Mouse (Mus musculus) brain, embryonic 18.5 days (tissue): Measurements from ENCODE around the gene Cebpzos.
A peak's percentile ranks its signal among the peaks of the same experiment; 100 is the strongest.

ENCODE experiments used
- DNase-seq: peaks from one replicate; pipeline ENCODE4 v3.0.0-alpha.2; 2012; ENCODE audit warnings: low read depth, low spot score

Gene Cebpzos

DNA sequence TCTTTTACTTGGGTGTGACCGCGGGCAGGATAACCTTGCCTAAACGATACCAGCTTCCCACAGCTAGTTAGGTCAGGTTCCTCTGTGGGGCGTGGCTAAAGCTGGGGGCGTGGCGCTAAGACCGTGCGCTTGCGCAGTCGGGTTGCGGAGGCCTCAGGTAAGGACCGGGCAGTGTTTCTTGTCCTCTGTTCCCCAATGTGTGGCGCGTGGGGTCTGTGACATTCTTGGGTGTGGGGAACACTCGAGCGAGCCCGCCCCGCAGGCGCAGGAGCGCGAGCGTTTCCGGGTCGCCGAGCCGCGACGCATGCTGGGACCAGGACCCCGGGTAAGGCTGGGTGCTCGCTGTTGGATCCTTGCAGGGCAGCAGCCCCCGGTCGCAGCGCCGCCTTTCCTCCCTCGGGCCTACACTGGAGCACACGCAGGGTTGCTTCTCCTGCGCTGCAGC is at the start of gene Cebpzos:
TSS of gene Cebpzos (plus strand) at position 132 of the 445 bp plus-strand sequence.
- peak; percentile 79 for DNase-seq

DNA sequence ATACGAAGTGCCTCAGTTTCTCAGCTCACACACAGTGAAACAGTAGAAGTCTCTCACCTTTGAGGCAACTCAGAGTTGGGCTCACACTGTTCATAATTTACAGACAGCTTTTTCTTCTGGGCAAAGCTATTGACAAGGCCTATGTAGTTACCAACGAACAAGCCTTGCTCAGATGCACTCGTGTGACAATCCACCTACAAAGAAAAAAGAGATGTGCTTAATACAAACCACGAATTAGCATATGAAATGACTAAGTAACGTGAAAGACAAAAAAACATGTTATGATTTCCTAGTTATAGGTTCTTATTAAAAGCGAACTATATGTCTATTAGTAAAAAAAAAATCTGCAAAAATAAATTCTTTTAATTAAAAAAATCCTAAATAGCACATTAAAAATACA is 42.4 kb upstream of the Cebpzos start:
- no peak for DNase-seq

DNA sequence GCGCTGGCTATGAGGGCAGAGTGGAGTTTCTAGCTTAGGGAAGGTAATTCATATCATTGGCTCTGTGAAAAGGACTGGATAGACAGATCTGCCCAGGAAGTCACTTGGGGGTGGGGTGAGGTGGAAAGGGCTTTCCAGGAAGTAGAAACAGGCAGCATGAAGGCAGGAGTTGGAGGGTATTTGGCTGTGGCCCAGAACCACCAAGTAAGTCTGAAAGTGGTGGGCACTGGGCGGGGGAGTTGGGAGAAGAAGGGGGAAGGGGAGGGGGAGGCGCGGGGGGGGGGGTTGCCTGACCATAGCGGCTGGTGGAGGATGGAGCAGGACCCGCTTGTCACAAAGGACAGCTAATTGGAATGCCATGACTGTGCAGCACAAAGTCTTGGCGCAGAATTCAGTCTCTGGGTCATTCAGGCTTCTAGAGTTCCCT is 34.4 kb upstream of the Cebpzos start:
- DNase-seq = no peak

DNA sequence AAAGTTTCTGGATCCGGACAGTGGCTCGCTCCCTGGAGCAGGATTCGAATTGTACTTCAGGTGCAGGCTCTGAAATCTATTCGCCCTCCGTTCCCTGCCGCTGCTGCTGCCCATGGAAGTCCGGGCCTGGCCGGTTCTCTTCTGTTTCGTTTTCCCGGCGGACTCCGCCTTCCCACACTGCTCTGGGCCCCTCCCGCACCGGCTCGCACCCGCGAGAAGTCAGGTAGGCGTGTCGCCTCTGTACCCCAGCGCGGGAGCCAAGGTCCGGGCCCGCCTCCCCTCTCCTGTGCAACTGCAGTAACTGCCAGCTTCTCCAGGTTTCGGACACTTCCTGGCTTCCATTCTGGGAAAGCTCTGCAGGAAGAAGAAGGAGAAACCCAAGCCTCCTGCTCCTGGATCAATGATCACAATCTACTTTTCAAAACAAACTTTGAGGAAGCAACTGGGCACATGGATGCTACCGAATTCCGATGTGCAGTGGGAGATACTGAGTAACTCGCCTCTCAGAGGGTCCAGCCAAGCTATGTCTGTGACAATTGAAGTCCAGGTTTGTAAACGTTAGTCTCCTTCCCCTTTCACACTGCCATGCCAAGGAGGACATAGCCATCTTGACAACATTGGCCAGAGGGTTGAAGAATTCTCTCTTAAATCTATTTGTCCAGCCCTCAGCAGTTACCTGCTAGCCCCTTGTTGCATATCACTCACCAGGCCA is 33.7 kb upstream of the Cebpzos start, which contains the start of gene Eif2ak2:
TSS of gene Eif2ak2 (minus strand) at position 173 of the 712 bp plus-strand sequence.
- DNase-seq = no peak

DNA sequence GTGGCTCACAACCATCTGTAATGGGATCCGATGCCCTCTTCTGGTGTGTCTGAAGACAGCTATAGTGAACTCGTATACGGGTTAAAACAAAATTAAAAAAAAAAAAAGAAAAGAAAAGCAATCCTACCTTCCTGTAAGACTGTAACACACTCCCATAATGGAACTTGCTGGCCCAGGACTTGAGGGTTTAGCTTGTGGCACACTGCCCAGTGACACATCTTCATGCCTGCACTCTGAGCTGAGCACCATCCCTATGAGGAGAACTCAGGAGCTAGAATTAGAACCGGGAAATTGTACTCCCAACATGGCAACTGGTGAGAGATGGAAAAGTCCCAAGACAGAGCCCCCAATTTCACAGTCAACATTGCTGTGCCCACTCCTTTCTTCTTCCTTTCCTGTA is 33.0 kb upstream of the Cebpzos start:
- no peak for DNase-seq

DNA sequence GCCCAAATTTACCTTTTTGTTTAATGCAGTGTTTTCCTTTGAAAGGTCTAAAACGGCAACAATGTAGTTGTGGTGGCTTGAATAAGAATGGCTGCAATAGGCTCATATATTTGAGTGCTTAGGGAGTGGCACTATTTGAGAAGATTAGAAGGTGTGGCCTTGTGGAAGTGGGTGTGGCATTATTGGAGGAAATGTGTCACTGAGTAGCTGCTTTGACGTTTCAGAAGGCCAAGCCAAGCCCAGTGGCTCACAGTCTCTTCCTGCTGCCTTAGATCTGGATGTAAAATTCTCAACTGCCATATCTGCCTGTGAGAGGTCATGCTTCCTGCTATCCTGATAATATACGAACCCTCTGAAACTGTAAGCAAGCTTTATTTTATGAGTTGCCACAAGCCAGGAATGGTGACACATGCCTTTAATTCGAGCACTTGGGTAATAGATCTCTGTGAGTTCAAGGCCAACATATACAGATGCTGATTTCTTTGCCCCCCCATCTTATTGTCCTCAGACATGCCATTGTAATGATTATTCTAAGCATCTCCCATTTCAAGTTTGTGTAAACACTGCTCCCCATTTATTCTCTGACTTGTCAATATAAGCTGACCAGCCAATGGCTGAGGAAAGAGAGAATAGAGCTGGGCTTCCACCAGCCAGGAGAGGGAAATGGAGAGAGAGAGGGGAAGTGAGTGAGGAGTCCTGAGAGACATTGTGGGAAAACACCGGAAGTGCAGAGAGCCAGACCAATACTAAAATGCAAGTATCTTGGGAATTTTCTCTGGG is 30.8 kb upstream of the Cebpzos start:
- no peak for DNase-seq

DNA sequence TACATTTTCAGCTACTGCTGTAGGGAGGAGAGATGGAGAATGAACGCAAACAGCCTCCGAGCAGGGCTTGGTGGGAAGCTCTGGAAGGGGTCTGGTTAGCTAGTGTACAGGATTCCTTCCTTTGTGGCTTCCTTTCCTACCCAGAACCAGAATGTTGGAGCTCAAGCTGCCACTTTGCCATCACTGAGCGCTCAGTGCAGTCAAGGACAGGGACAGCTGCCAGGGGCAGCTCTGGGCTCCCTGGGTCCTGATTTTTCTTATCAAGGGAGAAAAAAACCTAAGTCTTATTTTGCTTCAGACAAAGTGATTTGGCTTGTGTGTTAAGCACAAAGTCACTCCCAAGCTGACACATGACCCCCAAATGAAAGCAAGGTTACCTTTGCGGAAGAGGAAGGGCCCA is 27.7 kb upstream of the Cebpzos start:
- no peak for DNase-seq

DNA sequence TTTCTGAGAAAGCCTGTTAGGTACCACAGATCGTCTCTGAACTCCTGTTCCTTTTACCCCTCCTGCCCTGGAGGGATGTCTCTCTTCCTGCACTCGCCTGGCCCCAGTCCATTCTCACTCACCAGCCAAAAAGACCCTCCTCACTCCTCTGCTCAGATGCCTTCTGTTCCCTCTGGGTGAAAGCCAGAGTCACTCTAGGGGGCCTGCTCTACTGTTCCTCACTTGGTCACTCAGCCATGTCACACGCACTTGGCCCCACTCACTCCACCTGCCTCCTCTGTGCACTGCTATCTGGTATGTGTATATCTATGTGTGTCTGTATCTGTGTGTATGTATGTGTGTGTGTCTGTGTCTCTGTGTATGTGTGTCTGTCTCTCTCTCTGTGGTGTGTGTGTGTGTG is 27.1 kb upstream of the Cebpzos start:
- DNase-seq = no peak

DNA sequence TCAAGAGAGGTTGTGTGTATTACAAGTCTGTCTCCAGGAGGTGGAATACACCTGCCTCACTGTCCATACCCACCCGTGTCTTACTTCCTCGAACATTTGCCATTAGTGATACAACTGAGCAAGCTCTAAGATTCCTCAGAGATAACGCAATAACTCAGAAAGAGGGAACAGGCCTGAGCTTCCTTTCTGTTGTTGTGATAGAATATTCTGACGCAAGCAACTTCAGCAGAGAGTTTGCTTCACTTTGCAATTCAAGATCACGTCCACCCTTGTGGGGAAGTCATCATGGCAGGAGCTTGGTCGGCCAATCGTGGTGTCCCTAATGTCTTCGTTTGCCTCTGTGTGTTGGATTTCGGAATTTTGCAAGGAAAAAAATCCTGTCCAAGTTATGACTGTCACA is 25.3 kb upstream of the Cebpzos start:
- DNase-seq = no peak

DNA sequence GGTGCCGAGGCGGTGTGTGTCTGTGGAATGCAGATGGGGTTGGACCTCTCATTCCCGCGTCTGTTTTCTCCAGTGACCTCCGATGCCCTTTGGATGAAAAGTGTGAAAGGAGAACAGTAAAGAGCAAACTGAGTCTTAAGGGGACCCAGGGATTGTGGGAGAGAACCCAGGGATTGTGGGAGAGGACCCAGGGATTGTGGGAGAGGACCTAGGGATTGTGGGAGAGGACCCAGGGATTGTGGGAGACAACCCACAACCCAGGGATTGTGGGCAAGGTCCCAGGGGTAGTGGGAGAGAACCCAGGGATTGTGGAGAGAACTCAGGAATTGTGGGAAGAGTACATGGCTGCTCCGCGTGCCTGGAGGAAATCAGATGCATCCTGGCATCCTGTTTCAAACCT is 21.3 kb upstream of the Cebpzos start:
- no peak for DNase-seq

DNA sequence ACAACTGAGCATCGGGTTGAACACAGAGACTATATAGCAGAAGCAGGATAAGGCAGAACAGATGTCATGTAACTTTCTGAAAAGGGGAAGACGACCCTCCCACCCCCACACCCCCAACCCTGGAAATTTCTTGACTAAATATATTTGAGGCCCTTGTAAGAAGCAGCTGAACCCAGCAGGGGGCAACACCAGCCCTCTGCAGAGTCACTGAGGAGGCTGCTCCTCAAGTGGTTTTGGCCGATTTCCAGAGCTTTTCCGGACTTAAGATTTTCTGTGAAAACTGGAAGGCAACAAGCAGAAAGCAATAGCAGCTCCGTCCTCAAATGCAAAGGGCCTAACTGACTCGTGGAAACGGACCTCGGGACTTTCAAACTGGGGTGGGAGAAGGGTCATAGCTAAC is 20.9 kb upstream of the Cebpzos start:
- DNase-seq = no peak

DNA sequence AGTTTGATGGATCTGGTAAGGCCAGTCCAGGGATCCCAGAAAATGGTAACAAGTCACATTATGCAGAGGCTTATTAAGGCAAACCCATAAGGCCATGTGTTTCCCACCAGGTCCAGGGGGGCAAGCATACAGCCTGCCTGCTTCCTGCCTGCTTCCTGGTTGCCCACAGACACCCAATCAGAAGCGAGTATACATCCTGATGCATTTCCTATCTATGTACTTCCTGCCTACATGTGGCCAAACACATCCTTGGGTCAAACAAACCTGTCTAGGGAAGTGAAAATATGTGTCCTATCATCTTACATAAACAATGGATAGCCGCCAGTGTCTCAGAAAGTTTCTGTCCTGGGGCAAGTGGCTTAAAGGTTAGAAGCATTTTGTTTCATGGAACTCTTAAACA is 13.1 kb upstream of the Cebpzos start:
- no peak for DNase-seq

DNA sequence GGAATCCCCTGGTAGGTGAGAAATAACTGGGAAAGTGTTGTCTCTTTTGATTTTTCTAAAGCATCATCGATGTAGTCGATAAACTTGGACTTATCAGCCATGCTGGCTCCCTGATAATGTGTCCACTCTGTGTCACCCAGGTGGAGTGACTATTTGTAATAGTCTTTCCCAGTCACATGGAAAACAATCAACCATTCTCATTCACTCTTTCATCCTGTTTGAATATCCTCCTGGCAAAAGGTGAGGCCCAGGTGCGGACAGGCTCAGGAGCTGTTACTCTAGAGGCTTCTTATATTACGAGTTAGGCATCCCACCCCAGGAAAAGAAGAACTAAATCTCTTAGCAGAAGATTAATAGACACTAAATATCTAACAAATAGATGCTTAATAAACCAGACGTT is 9.4 kb upstream of the Cebpzos start, which contains the start of gene Sult6b1:
TSS of gene Sult6b1 (minus strand) at position 101 of the 400 bp plus-strand sequence.
- DNase-seq = no peak

DNA sequence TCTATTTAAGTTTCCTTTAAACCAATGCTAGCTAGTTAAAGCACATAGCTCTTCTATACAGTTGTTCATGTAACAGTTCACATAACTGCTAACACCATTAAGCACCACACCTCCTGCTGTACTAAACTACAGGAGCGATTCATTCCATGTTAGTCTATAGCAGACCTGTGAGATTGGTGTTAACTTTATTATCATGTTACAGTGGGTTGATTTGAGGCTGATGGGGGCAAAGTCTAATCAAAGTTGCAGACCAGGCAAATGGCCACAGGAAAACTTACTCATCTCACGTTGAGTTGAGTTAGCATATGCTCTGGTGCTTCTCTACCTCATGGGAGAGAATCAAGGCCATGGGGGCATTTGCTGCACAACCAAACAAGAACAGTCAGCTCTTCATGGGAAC is 6.9 kb upstream of the Cebpzos start:
- DNase-seq = no peak

DNA sequence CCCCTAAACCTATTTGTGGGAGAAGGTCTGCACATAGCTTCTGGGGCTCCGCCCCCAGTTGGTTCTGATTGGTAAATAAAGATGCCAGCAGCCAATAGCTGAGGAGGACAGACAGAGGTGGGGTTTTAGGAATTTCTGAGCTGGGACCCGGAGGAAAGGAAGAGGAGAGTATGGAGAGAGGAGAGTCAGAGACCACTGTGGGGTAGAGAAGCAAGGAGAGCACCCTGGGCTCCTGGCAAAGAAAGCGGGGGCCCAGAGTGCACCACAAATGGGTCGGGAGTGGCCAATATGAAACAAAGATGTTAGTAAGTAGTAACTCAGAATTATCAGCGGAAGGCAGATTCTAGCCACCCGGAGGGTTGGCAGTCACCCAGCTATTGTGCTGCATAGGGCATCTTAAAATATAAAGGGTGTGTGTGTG is 3.4 kb upstream of the Cebpzos start:
- peak; percentile 42 for DNase-seq

DNA sequence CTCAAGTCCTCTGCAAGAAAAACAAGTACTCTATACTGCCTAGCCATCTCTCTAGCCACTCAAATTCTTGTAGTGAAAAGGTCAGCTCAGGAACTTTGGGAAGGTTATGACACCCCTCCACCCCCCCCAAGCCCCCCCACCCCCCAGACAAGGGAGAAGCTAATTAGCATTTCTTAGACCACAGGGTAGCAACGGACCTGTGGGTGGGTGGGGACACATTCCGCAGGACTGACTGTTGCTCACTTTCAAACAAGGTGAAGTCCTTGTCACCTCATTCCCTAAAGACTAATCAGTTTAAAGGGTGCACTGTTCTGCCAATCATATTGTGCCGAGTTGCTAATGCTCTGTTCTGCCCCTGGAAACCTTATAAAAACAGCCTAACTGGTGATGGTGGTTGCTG is 2.4 kb upstream of the Cebpzos start:
- DNase-seq = no peak

DNA sequence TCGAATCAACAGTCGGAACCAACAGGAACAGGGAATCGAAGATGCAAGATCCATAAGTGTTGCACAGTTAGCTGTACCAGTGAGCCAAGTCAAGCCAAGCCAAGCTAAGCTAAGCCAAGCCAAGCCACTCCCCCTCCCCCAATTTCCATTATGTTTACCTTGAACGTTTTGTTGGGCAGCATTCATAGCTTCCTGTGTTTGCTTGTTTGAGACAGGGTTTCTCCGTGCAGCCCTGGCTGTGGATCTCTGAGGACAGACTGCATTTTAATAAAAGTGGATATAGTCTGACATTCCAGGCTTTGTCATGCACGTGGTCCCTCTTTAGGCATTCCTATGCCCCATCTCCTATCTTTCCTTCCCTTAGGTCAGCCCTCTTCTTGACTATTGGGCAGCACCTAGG is 528 bp upstream of the Cebpzos start:
- DNase-seq = no peak

DNA sequence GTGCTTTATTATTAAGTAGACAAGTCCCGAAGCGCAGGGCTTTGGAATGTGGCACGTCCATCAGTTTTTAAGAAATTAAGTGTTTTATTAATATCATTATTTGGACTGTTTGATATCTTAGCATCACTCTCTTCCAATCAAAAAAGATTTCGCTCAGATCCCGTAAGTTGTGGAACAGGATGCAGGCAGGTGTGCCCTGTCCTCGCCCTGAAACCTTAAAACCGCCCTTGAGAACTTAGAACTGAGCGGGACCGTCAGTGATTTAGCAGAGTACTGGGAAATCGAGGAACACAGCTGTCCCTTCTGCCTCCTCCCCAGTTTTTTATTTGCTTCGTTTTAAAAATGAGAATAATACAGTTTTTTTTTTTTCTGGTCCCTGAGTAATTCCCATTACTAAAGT is 599 bp downstream of the Cebpzos start:
- no peak for DNase-seq

DNA sequence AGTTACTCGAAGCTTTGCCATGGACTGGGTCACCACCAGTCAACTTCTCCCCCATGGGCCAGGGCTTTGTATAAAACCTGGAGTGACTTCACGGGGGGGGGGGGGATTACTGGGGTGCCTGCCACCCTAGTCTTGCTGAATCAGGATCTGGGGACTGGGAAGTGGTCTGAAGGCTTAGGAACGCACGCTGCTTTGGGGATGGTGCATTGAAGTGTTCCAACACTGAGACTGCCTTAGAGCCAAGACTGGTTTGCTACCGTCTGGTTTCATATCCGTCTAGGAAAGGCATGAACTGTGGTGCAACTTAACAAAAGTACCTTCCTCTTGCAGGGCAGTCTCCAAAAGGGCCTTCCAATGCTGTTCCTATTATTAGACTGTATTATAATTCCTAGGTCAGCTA is 1.4 kb downstream of the Cebpzos start:
- no peak for DNase-seq

DNA sequence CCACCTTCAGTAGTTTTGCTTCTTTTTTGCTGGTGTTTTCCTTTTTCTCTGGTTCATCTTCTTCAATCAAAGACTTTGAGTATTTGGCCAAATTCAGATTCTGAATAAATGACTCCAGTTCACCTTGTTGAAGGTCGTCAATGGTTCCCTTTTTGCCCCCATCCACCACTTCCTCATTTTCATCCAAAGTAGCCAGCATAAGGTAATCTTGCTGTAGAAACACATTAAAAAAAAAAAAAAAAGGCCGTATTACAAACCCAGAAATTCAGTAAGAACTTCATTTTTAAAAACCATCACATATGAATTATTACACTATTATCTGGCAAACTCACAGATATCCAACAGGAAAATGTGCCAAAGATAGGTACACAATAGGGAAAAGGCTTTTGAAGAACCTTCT is 19.6 kb downstream of the Cebpzos start:
- no peak for DNase-seq

DNA sequence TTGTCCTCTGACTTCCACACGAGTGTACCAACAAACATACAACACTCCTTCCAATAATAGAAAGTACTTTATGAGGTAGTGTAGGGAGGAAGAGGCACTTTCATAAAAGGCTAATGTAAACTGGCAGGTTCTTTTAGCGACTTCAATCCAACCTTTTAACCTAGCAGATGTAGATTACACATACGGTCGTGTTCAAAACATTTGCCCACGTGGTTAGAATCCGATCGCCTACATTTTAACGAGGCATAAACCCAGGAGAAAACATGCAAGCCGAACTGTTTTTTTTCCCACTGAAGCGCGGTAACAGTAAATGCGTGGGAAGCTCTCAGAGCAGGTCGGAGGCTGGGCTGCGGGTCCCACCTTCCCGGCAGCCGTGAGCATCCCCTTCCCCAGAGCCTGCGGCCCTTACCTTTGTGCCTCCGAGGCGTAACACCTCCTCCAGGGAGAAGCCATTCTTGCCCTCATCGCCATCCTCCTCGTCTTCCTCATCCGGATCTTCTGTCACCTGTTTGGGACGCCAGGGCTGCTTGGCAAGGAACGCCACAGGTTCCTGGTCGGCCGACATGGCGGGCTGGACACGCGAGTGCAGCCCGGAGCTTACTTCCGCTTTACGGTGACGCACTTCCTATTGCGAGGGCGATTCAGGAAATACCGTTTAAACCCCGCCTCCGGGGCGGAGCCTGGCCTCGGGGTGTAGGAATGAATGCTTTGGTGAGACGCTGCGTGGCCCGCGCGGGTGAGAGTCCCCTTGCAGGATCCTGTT is 20.3 kb downstream of the Cebpzos start, which contains the start of the genes Cebpz and Ndufaf7:
TSS of gene Cebpz (minus strand) at position 601 of the 763 bp plus-strand sequence.
TSS of gene Ndufaf7 (plus strand) at position 671 of the 763 bp plus-strand sequence.
- peak; percentile 91 for DNase-seq
